In genomic region chr19:14922238-14922637, GRCm38 (mm10) we compare ENCODE assay signal across 10 mouse cellular contexts.
"Had no signal": no experiment of that assay in that cellular context is flagged by ENCODE, and none has a peak within 500 bp of the region (broad histone marks: within the 10 kb centered on the region; RNA-seq: fewer than 3 reads in every experiment).

No protein-coding gene starts in this region.

- ATAC-seq: intestine, postnatal 0 days; liver, embryonic 12.5 days; midbrain, embryonic 15.5 days had no signal

- H3K27ac ChIP-seq: limb, embryonic 13.5 days; liver, embryonic 12.5 days; midbrain, embryonic 15.5 days; neural tube, embryonic 12.5 days; stomach, postnatal 0 days had no signal

- H3K4me3 ChIP-seq: limb, embryonic 13.5 days; liver, embryonic 12.5 days; midbrain, embryonic 15.5 days; neural tube, embryonic 12.5 days had no signal

- DNase-seq: kidney, adult 8-10 months; kidney, postnatal 25 days; layer of hippocampus, adult 9-11 months; layer of hippocampus, postnatal 36 days had no signal

- H3K4me1 ChIP-seq: limb, embryonic 13.5 days; liver, embryonic 12.5 days; midbrain, embryonic 15.5 days; neural tube, embryonic 12.5 days had no signal

- H3K9me3 ChIP-seq: limb, embryonic 13.5 days; liver, embryonic 12.5 days; midbrain, embryonic 15.5 days; neural tube, embryonic 12.5 days had no signal

- H3K4me2 ChIP-seq: limb, embryonic 13.5 days; liver, embryonic 12.5 days; midbrain, embryonic 15.5 days; neural tube, embryonic 12.5 days had no signal

- H3K9ac ChIP-seq: limb, embryonic 13.5 days; liver, embryonic 12.5 days; midbrain, embryonic 15.5 days; neural tube, embryonic 12.5 days had no signal

- H3K36me3 ChIP-seq: limb, embryonic 13.5 days; liver, embryonic 12.5 days; midbrain, embryonic 15.5 days; neural tube, embryonic 12.5 days had no signal

- H3K27me3 ChIP-seq: limb, embryonic 13.5 days; liver, embryonic 12.5 days; midbrain, embryonic 15.5 days; neural tube, embryonic 12.5 days had no signal
